ENCODE assay signal across 29 mouse cellular contexts in genomic region chr11:21219851-21220587, GRCm38 (mm10). TPM values are rescaled to one million over a fixed set of nuclear protein-coding genes. Genes with fewer than 3 reads are reported as not detected.
DNase-seq lines count a peak whose midpoint lies in the region; ATAC-seq and TF ChIP-seq lines count a peak whose summit lies in the region.
"Had no signal": no experiment of that assay in that cellular context is flagged by ENCODE, and none has a peak within 500 bp of the region (broad histone marks: within the 10 kb centered on the region; RNA-seq: fewer than 3 reads in every experiment).

No protein-coding gene starts in this region.

- no peak overlapping the region for H3K4me3 ChIP-seq in lung, postnatal 0 days (ENCODE audit: low read depth, low read length)
- H3K4me3 ChIP-seq: embryonic facial prominence, embryonic 12.5 days; embryonic facial prominence, embryonic 15.5 days; erythroblast, embryonic 14.5 days; forebrain, embryonic 10.5 days; heart, embryonic 12.5 days; heart, embryonic 15.5 days; hindbrain, embryonic 10.5 days; hindbrain, embryonic 13.5 days had no signal

- DNase-seq in CD4-positive, CD25-positive, alpha-beta regulatory T cell, adult 2 months (ENCODE audit: low read depth, low spot score) = peak; percentile 54
- DNase-seq in lung, postnatal 0 days (ENCODE audit: low spot score) = peak; percentile 23
- DNase-seq in lung, adult 18-20 months = no peak
- no peak for DNase-seq in kidney, postnatal 14 days
- no peak for DNase-seq in testis, postnatal 14 days (ENCODE audit: low spot score)
- DNase-seq: adrenal gland, adult 2 months; adrenal gland, postnatal 14 days; cerebellum, adult 11 months; cerebellum, adult 2 months; cerebellum, adult 9-11 months; cerebellum, postnatal 25 days; forebrain, postnatal 0 days; gastrocnemius, postnatal 25 days; heart, adult 18-20 months; heart, postnatal 10 days; heart, postnatal 36 days had no signal

- no peaks in the 10 kb centered on the region for H3K4me1 ChIP-seq in lung, postnatal 0 days (ENCODE audit: insufficient read depth, low read depth, low read length)
- H3K4me1 ChIP-seq: embryonic facial prominence, embryonic 12.5 days; embryonic facial prominence, embryonic 15.5 days; forebrain, embryonic 10.5 days; hindbrain, embryonic 10.5 days; hindbrain, embryonic 13.5 days had no signal

- H3K36me3 ChIP-seq in lung, postnatal 0 days (ENCODE audit: insufficient read depth, low read length) = no peaks in the 10 kb centered on the region
- H3K36me3 ChIP-seq: embryonic facial prominence, embryonic 12.5 days; embryonic facial prominence, embryonic 15.5 days; forebrain, embryonic 10.5 days; G1E; heart, embryonic 12.5 days; heart, embryonic 15.5 days; hindbrain, embryonic 10.5 days; hindbrain, embryonic 13.5 days had no signal

- H3K4me2 ChIP-seq in lung, postnatal 0 days (replicated peaks; ENCODE audit: low read depth, low read length) = no peak overlapping the region
- H3K4me2 ChIP-seq: embryonic facial prominence, embryonic 12.5 days; embryonic facial prominence, embryonic 15.5 days; heart, embryonic 12.5 days; heart, embryonic 15.5 days; hindbrain, embryonic 13.5 days had no signal

- ATAC-seq in CD4-positive, CD25-positive, alpha-beta regulatory T cell, adult 4 months = no peak
- ATAC-seq in lung, postnatal 0 days = no peak
- ATAC-seq in erythroid progenitor cell, adult 5-6 weeks (replicated peaks; ENCODE audit: low FRiP score, poor library complexity, severe bottlenecking) = 0 out of 2 replicates have a peak, but pooled peaks have one; percentile 49
- ATAC-seq: forebrain, embryonic 14.5 days; forebrain, postnatal 0 days; hindbrain, embryonic 16.5 days had no signal

- no peak for TF ChIP-seq EP300 in lung, postnatal 0 days (IDR thresholded peaks at IDR 0.05)

- no peak overlapping the region for H3K27ac ChIP-seq in lung, postnatal 0 days (ENCODE audit: low read length)
- H3K27ac ChIP-seq: embryonic facial prominence, embryonic 12.5 days; embryonic facial prominence, embryonic 15.5 days; forebrain, embryonic 10.5 days; heart, embryonic 15.5 days; hindbrain, embryonic 10.5 days; hindbrain, embryonic 13.5 days had no signal

- no peaks in the 10 kb centered on the region for H3K9me3 ChIP-seq in lung, postnatal 0 days (ENCODE audit: low read length)
- H3K9me3 ChIP-seq: embryonic facial prominence, embryonic 12.5 days; embryonic facial prominence, embryonic 15.5 days; forebrain, embryonic 10.5 days; G1E; heart, embryonic 12.5 days; heart, embryonic 15.5 days; hindbrain, embryonic 10.5 days; hindbrain, embryonic 13.5 days had no signal

- TF ChIP-seq CTCF in lung, postnatal 0 days (IDR thresholded peaks at IDR 0.05) = no peak

- H3K27me3 ChIP-seq in lung, postnatal 0 days (replicated peaks; ENCODE audit: insufficient read depth, low read length) = no peaks in the 10 kb centered on the region
- H3K27me3 ChIP-seq: embryonic facial prominence, embryonic 12.5 days; embryonic facial prominence, embryonic 15.5 days; heart, embryonic 12.5 days; heart, embryonic 15.5 days; hindbrain, embryonic 13.5 days had no signal

- no peak overlapping the region for H3K9ac ChIP-seq in lung, postnatal 0 days (replicated peaks; ENCODE audit: low read depth)
- H3K9ac ChIP-seq: embryonic facial prominence, embryonic 12.5 days; embryonic facial prominence, embryonic 15.5 days; forebrain, postnatal 0 days; heart, embryonic 12.5 days; heart, embryonic 15.5 days; hindbrain, embryonic 13.5 days had no signal

- 85% methylated on average over 8 of the region's 8 CpGs for WGBS in lung, postnatal 0 days

RNA-seq across cellular contexts. Expression of gene Vps54, which starts 19.1 kb away (rescaled TPM):
- polyA plus RNA-seq in CD4-positive, CD25-positive, alpha-beta regulatory T cell, adult 4 months (2017; shearing (Covaris generic)) = 10 to 100 TPM; 83.8 to 89.5 TPM
- polyA plus RNA-seq in lung, postnatal 0 days (2015; fragmentation: Nextera tagmentation; extraction: Ambion mirVana) = 10.6 and 11.9 TPM in 2 replicates
- total RNA-seq in erythroid progenitor cell, adult 5-6 weeks (2015; ENCODE audit: low replicate concordance) = 21.0 and 26.3 TPM in 2 replicates
- total RNA-seq in erythroid progenitor cell, adult 5-6 weeks (2017; ENCODE audit: low replicate concordance) = 43.3 and 54.2 TPM in 2 replicates

Comparison
In these comparisons a context has a peak if more than half of its experiments do, and no peak if none do; other contexts are left out.
1. DNase-seq: peak in CD4-positive, CD25-positive, alpha-beta regulatory T cell, adult 2 months (single experiment) and lung, postnatal 0 days (single experiment); none in lung, adult 18-20 months (0 of 2), kidney, postnatal 14 days (single experiment) and testis, postnatal 14 days (single experiment).